Mouse (Mus musculus): ENCODE results near the gene 1190007I07Rik. TPM values are rescaled to one million over a fixed set of nuclear protein-coding genes. Genes with fewer than 3 reads are reported as not detected.

1190007I07Rik gene
- 44.4 and 44.9 TPM in 2 replicates for polyA plus RNA-seq (2014; fragmentation: Nextera tagmentation; extraction: Ambion mirVana)

DNA sequence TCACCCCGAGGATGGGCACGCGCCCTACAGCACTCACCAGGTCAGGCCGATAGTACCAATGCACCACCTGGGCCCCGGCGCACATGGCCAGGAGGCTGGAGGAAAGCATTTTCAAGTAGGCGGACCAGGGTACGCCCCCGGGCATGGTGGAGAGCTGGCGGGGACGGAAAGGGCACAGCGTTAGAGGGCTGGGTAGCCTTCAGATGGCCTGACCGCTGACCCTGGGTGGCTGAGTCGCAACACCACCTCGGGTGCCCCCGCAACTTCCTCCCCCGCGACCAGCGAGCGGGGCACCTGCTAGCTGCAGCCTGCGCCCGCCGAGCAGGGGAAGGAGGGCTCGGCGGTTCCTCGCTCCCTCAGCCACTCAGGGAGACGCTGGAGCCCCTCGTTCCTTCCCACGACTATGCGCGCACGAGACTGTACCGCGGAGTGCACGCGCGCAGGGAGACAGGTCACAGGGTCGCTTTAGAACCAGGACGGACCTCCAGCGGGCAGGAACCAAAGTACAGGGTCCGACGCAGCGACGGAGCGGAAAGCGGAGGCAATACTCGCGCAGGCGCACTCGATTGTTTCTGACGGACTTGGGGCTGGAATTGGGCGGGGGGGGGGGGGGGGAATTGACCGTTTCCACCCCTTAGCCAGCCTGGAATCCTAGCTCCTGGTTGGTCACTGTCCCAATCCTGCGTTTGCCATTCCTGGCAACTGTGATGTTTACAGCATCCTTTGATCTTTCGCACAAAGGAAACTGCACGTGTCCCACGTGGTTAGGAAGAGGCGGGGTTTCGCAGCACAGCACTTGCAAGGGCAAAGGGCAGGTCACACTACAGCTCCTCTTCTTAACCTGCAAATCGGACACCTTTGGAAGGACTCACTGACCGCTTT is at the start of gene 1190007I07Rik:
Gene 1190007I07Rik, minus strand, starts transcription at position 558 of the 882 bp plus-strand sequence.
- WGBS = under 1% methylated on average over 59 of the region's 61 CpGs
- H3K9me3 ChIP-seq (ENCODE audit: control insufficient read depth, low read length) = no peaks in the 10 kb centered on the region
- H3K36me3 ChIP-seq (ENCODE audit: control insufficient read depth, insufficient read depth, low read length) = no peaks in the 10 kb centered on the region

DNA sequence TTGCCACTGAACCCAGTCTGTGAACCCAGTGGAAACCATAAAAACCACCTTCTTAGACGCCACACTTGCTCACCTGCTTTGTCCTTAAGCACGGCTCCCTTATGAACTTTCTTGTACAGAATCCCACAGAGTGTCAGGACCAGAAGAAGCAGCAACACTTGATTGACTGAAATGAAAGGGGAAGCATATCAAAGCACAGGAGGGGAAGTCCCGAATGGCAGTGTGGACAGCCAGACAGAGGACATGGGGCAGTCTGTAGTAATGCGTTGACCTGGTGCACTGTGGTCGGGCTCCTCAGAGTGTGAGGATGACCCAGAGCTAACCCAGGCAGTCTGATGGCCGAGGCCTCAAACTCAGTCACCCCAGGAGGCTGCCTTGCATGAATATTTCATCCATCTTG is 47.2 kb upstream of the 1190007I07Rik start:
- ATAC-seq (ENCODE audit: insufficient number of reproducible peaks, insufficient read depth, low FRiP score, low read depth) = no peak
- 76% methylated on average over 6 of the region's 6 CpGs for WGBS

More for the DNA sequence above, at the start of gene 1190007I07Rik:
- H3K4me1 ChIP-seq (ENCODE audit: control insufficient read depth in 2 of 2, insufficient read depth in 2 of 2, low read length in 2 of 2) = peaks cover 0 to 6% of the 10 kb centered on the region in 2 experiments; a peak in 1 of 4 replicates
- peak within 1 kb of the TSS; percentile 87 for H3K9ac ChIP-seq (ENCODE audit: low read length)
- H3K4me3 ChIP-seq (ENCODE audit: control insufficient read depth in 1 of 2, insufficient read depth in 1 of 2, low read depth in 1 of 2, low read length in 2 of 2) = peak within 1 kb of the TSS; percentile 73 to 82
- peak within 1 kb of the TSS; percentile 65 to 81 for H3K27ac ChIP-seq (replicated peaks in 1 of 2; ENCODE audit: control insufficient read depth in 1 of 2, insufficient read depth in 1 of 2, low read depth in 2 of 2, low read length in 2 of 2)
- peak; percentile 82 for ATAC-seq (ENCODE audit: insufficient number of reproducible peaks, insufficient read depth, low FRiP score, low read depth)
- H3K27me3 ChIP-seq (ENCODE audit: control insufficient read depth, insufficient read depth, low read length) = no peaks in the 10 kb centered on the region
- H3K4me2 ChIP-seq (ENCODE audit: low read length) = peak within 1 kb of the TSS; percentile 74

DNA sequence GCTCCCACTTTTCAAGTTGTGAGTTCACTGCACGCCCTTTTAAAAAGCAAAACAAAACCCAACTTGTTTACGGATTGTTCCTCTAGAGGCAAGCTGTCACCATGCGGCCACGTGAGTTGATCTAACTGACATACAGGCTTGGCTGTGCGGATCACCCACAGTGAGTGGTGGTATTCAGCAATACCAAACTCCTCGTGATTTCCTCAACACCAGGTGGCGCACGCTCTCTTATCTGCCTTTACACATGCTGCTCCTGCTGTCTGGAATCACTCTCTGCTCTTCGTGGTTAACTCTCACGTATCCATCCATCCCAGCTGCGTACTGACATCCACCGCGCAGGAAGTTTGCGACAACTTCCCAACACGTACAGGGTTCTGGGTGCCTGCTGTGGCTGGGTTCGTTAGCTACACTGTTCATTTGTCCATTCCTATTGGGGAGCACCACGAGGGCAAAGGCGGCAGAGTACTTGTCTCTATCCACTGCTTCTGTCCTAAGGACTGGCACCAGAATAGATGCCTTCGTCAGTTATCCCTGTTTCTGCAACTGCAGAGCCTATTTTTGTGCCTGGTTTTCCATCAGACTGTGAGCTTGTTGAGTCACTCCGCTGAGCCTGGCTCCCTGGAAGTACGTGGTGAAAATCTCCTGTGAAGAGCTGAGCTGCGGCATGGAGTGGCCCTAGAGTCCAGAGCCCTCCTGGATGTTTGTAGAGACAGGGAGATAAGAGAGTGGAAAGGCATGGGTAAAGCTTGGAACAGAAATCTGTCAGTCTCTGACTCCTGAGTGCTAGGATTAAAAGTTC is 43.6 kb upstream of the 1190007I07Rik start:
- no peaks in the 10 kb centered on the region for H3K9me3 ChIP-seq (ENCODE audit: control insufficient read depth, low read length)
- peak; percentile 85; the same call in 1 of the 2 replicates for ATAC-seq (ENCODE audit: insufficient number of reproducible peaks, insufficient read depth, low FRiP score, low read depth)
- peaks cover 5% of the 10 kb centered on the region in 2 experiments; a peak in 3 of 4 replicates for H3K4me1 ChIP-seq (ENCODE audit: control insufficient read depth in 2 of 2, insufficient read depth in 2 of 2, low read length in 2 of 2)
- H3K4me2 ChIP-seq (ENCODE audit: low read length) = peak overlapping the region; percentile 63
- H3K9ac ChIP-seq (ENCODE audit: low read length) = 0 out of 2 replicates have a peak overlapping the region, but pooled peaks have one; percentile 31
- WGBS = 5% methylated on average over 22 of the region's 22 CpGs
- no peaks in the 10 kb centered on the region for H3K27me3 ChIP-seq (ENCODE audit: control insufficient read depth, insufficient read depth, low read length)
- H3K4me3 ChIP-seq (ENCODE audit: control insufficient read depth in 1 of 2, insufficient read depth in 1 of 2, low read depth in 1 of 2, low read length in 2 of 2) = peak overlapping the region; percentile 19 to 26; a peak in 3 of 4 replicates
- no peaks in the 10 kb centered on the region for H3K36me3 ChIP-seq (ENCODE audit: control insufficient read depth, insufficient read depth, low read length)
- 0 out of 4 replicates have a peak overlapping the region, but pooled peaks of 1 of the 2 experiments have one; percentile 29 for H3K27ac ChIP-seq (replicated peaks in 1 of 2; ENCODE audit: control insufficient read depth in 1 of 2, insufficient read depth in 1 of 2, low read depth in 2 of 2, low read length in 2 of 2)

More for the DNA sequence above, 47.2 kb upstream of the 1190007I07Rik start:
- Histone ChIP-seq H3K27ac (replicated peaks in 1 of 2; ENCODE audit: control insufficient read depth in 1 of 2, insufficient read depth in 1 of 2, low read depth in 2 of 2, low read length in 2 of 2) (no peak overlapping the region), H3K4me1 (ENCODE audit: control insufficient read depth in 2 of 2, insufficient read depth in 2 of 2, low read length in 2 of 2) (peaks cover 5% of the 10 kb centered on the region in 2 experiments; a peak in 3 of 4 replicates), H3K36me3 (ENCODE audit: control insufficient read depth, insufficient read depth, low read length) (no peaks in the 10 kb centered on the region), H3K9me3 (ENCODE audit: control insufficient read depth, low read length) (no peaks in the 10 kb centered on the region), H3K4me2 (ENCODE audit: low read length) (no peak overlapping the region), H3K9ac (ENCODE audit: low read length) (no peak overlapping the region), H3K27me3 (ENCODE audit: control insufficient read depth, insufficient read depth, low read length) (no peaks in the 10 kb centered on the region), H3K4me3 (ENCODE audit: control insufficient read depth in 1 of 2, insufficient read depth in 1 of 2, low read depth in 1 of 2, low read length in 2 of 2) (no peak overlapping the region)

DNA sequence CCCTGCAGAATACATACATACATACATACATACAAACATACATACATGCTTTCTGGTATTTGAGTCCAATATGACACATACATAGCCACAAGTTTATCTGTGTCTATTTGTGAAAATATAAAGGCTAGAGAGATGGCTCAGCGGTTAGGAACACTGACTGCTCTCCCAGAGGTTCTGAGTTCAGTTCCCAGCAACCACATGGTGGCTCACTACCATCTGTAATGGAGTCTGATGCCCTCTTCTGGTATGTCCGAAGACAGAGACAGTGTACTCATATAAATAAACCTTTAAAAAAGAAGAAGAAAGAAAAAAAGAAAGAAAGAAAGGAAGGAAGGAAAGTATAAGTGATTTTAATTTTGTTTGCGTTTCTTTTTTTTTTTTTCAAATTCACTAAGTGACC is 42.9 kb upstream of the 1190007I07Rik start:
- no peaks in the 10 kb centered on the region for H3K27me3 ChIP-seq (ENCODE audit: control insufficient read depth, insufficient read depth, low read length)
- H3K27ac ChIP-seq (replicated peaks in 1 of 2; ENCODE audit: control insufficient read depth in 1 of 2, insufficient read depth in 1 of 2, low read depth in 2 of 2, low read length in 2 of 2) = no peak overlapping the region
- H3K4me3 ChIP-seq (ENCODE audit: control insufficient read depth in 1 of 2, insufficient read depth in 1 of 2, low read depth in 1 of 2, low read length in 2 of 2) = no peak overlapping the region
- 57% methylated on average over 3 of the region's 3 CpGs for WGBS
- peaks cover 5% of the 10 kb centered on the region in 2 experiments; a peak in 3 of 4 replicates for H3K4me1 ChIP-seq (ENCODE audit: control insufficient read depth in 2 of 2, insufficient read depth in 2 of 2, low read length in 2 of 2)
- no peak for ATAC-seq (ENCODE audit: insufficient number of reproducible peaks, insufficient read depth, low FRiP score, low read depth)
- no peaks in the 10 kb centered on the region for H3K9me3 ChIP-seq (ENCODE audit: control insufficient read depth, low read length)
- H3K9ac ChIP-seq (ENCODE audit: low read length) = no peak overlapping the region
- no peaks in the 10 kb centered on the region for H3K36me3 ChIP-seq (ENCODE audit: control insufficient read depth, insufficient read depth, low read length)
- H3K4me2 ChIP-seq (ENCODE audit: low read length) = peak overlapping the region; percentile 63; the same call in 1 of the 2 replicates

DNA sequence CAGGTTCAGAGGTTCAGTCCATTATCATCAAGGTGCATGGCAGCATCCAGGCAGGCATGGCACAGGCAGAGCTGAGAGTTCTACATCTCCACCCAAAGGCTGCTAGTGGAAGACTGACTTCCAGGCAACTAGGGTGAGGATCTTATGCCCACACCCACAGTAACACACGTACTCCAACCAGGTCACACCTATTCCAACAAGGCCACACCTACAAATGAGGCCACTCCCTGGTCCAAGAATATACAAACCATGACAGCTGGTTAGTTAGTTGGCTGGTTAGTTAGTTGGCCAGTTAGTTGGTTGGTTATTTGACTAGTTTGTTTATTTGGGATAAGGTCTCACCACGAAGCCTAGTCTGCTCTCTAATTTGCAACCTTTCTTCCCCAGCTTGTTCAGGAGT is 40.3 kb upstream of the 1190007I07Rik start:
- Histone ChIP-seq H3K4me1 (ENCODE audit: control insufficient read depth in 2 of 2, insufficient read depth in 2 of 2, low read length in 2 of 2) (peaks cover 5% of the 10 kb centered on the region in 2 experiments; a peak in 3 of 4 replicates), H3K4me3 (ENCODE audit: control insufficient read depth in 1 of 2, insufficient read depth in 1 of 2, low read depth in 1 of 2, low read length in 2 of 2) (no peak overlapping the region), H3K4me2 (ENCODE audit: low read length) (no peak overlapping the region), H3K27me3 (ENCODE audit: control insufficient read depth, insufficient read depth, low read length) (no peaks in the 10 kb centered on the region), H3K36me3 (ENCODE audit: control insufficient read depth, insufficient read depth, low read length) (no peaks in the 10 kb centered on the region), H3K27ac (replicated peaks in 1 of 2; ENCODE audit: control insufficient read depth in 1 of 2, insufficient read depth in 1 of 2, low read depth in 2 of 2, low read length in 2 of 2) (no peak overlapping the region), H3K9ac (ENCODE audit: low read length) (no peak overlapping the region), H3K9me3 (ENCODE audit: control insufficient read depth, low read length) (no peaks in the 10 kb centered on the region)
- WGBS = 87% methylated on average over 2 of the region's 2 CpGs
- ATAC-seq (ENCODE audit: insufficient number of reproducible peaks, insufficient read depth, low FRiP score, low read depth) = no peak

DNA sequence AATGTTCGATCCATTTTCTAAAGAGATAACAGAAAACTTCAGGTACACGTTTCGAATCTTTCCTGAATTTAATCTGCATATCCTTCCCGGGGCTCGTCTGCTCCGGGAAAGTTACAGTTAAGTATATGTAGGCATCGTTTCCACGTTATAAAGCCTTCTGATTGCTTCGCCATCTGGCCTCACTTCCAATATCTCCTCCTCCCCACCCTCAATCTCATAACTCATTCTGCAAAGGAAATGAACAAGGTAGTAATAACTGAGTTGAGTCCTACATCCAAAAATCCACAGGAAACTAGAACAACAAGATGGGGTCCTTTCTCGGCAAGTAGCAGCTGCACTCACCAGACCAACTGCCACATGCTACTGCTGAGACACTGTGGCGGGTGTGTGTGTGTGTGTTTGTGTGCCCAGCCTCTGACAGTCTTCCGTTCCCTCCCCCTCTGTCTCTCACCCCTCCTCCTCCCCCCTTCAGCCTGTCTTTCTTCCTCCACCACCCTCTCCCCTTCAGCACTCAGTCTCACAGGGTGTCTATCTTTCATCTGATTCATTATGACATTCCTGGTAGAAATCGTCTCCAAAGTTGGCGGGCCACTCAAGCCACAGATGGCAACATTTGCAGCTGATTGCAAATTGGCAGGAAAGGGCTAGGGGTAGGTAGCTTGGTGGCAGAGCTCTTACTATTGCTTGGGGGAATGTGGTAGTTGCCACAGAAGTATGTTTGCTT is 39.4 kb upstream of the 1190007I07Rik start:
- Histone ChIP-seq H3K27ac (replicated peaks in 1 of 2; ENCODE audit: control insufficient read depth in 1 of 2, insufficient read depth in 1 of 2, low read depth in 2 of 2, low read length in 2 of 2) (no peak overlapping the region), H3K4me2 (ENCODE audit: low read length) (no peak overlapping the region), H3K9me3 (ENCODE audit: control insufficient read depth, low read length) (no peaks in the 10 kb centered on the region), H3K36me3 (ENCODE audit: control insufficient read depth, insufficient read depth, low read length) (no peaks in the 10 kb centered on the region), H3K4me1 (ENCODE audit: control insufficient read depth in 2 of 2, insufficient read depth in 2 of 2, low read length in 2 of 2) (peaks cover 5% of the 10 kb centered on the region in 2 experiments; a peak in 3 of 4 replicates), H3K4me3 (ENCODE audit: control insufficient read depth in 1 of 2, insufficient read depth in 1 of 2, low read depth in 1 of 2, low read length in 2 of 2) (no peak overlapping the region), H3K27me3 (ENCODE audit: control insufficient read depth, insufficient read depth, low read length) (no peaks in the 10 kb centered on the region), H3K9ac (ENCODE audit: low read length) (no peak overlapping the region)
- no peak for ATAC-seq (ENCODE audit: insufficient number of reproducible peaks, insufficient read depth, low FRiP score, low read depth)
- WGBS = 73% methylated on average over 14 of the region's 14 CpGs

DNA sequence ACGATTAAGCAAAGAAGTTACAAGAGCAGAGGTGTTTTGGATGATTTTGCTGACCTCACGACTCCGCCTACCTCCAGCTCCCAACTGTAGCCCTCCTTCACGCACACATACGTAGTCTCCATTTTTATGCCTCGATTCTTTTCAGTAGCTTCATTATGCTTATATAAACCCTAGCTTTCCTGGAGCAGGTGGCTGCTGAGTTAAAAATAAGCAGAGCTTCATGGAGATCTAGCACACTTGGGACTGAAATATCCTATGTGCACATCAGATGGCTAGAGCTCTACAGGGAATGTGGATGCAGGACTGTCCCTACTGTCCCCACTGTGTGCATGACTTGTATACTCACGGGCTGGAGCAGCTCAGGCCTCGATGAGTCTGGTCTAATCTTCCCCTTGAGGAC is 38.8 kb upstream of the 1190007I07Rik start:
- WGBS = 84% methylated on average over 8 of the region's 8 CpGs
- Histone ChIP-seq H3K27ac (replicated peaks in 1 of 2; ENCODE audit: control insufficient read depth in 1 of 2, insufficient read depth in 1 of 2, low read depth in 2 of 2, low read length in 2 of 2) (no peak overlapping the region), H3K9ac (ENCODE audit: low read length) (no peak overlapping the region), H3K9me3 (ENCODE audit: control insufficient read depth, low read length) (no peaks in the 10 kb centered on the region), H3K4me2 (ENCODE audit: low read length) (no peak overlapping the region), H3K36me3 (ENCODE audit: control insufficient read depth, insufficient read depth, low read length) (no peaks in the 10 kb centered on the region), H3K4me3 (ENCODE audit: control insufficient read depth in 1 of 2, insufficient read depth in 1 of 2, low read depth in 1 of 2, low read length in 2 of 2) (no peak overlapping the region), H3K4me1 (ENCODE audit: control insufficient read depth in 2 of 2, insufficient read depth in 2 of 2, low read length in 2 of 2) (peaks cover 3 to 5% of the 10 kb centered on the region in 2 experiments; a peak in 3 of 4 replicates), H3K27me3 (ENCODE audit: control insufficient read depth, insufficient read depth, low read length) (no peaks in the 10 kb centered on the region)
- no peak for ATAC-seq (ENCODE audit: insufficient number of reproducible peaks, insufficient read depth, low FRiP score, low read depth)
